21 mouse cellular contexts compared by ENCODE assay signal in genomic region chr17:86652751-86653150, GRCm38 (mm10).
A peak's percentile ranks its signal among the peaks of the same experiment; 100 is the strongest.
DNase-seq lines count a peak whose midpoint lies in the region; ATAC-seq lines count a peak whose summit lies in the region.
"Had no signal": no experiment of that assay in that cellular context is flagged by ENCODE, and none has a peak within 500 bp of the region (broad histone marks: within the 10 kb centered on the region; RNA-seq: fewer than 3 reads in every experiment).

No protein-coding gene starts in this region.

- WGBS in heart, embryonic 12.5 days = 78% methylated on average over 1 of the region's 1 CpGs
- WGBS in heart, embryonic 10.5 days = 74% methylated on average over 1 of the region's 1 CpGs
- WGBS in intestine, embryonic 15.5 days = 81% methylated on average over 1 of the region's 1 CpGs

- peak; percentile 49 to 63 for DNase-seq in cerebellum, postnatal 10 days
- DNase-seq in cerebellum, adult 11 months = no peak
- peak; percentile 82 for DNase-seq in heart, adult 11 months
- DNase-seq in heart, postnatal 14 days = peak; percentile 32 to 44
- no peak for DNase-seq in heart, embryonic 10.5 days (ENCODE audit: low spot score)
- DNase-seq: adrenal gland, postnatal 14 days; embryo, embryonic 11 days; gastrocnemius, adult 2 months; gastrocnemius, postnatal 25 days; kidney, adult 2 months had no signal

- H3K27ac ChIP-seq in heart, embryonic 12.5 days (ENCODE audit: poor library complexity, severe bottlenecking) = no peak overlapping the region
- H3K27ac ChIP-seq in heart, embryonic 10.5 days = no peak overlapping the region
- no peak overlapping the region for H3K27ac ChIP-seq in intestine, embryonic 15.5 days
- H3K27ac ChIP-seq: embryonic facial prominence, embryonic 15.5 days; forebrain, embryonic 10.5 days; gastrocnemius, adult 2 months; heart, embryonic 15.5 days; hindbrain, embryonic 10.5 days; hindbrain, embryonic 14.5 days; kidney, embryonic 15.5 days had no signal

- no peaks in the 10 kb centered on the region for H3K27me3 ChIP-seq in heart, embryonic 12.5 days (replicated peaks)
- no peaks in the 10 kb centered on the region for H3K27me3 ChIP-seq in heart, embryonic 10.5 days (ENCODE audit: insufficient read depth, poor library complexity, severe bottlenecking)
- no peaks in the 10 kb centered on the region for H3K27me3 ChIP-seq in intestine, embryonic 15.5 days (replicated peaks)
- H3K27me3 ChIP-seq: embryonic facial prominence, embryonic 15.5 days; heart, embryonic 15.5 days; kidney, embryonic 15.5 days had no signal

- H3K4me1 ChIP-seq in heart, embryonic 12.5 days (replicated peaks) = no peaks in the 10 kb centered on the region
- peaks cover 7% of the 10 kb centered on the region; the same call in 1 of the 2 replicates for H3K4me1 ChIP-seq in heart, embryonic 10.5 days
- H3K4me1 ChIP-seq in intestine, embryonic 15.5 days (replicated peaks) = no peaks in the 10 kb centered on the region
- H3K4me1 ChIP-seq: embryonic facial prominence, embryonic 15.5 days; forebrain, embryonic 10.5 days; hindbrain, embryonic 10.5 days; kidney, embryonic 15.5 days had no signal

- H3K36me3 ChIP-seq in heart, embryonic 12.5 days = peaks cover 3% of the 10 kb centered on the region; the same call in 1 of the 2 replicates
- H3K36me3 ChIP-seq in heart, embryonic 10.5 days = peaks cover 10% of the 10 kb centered on the region; the same call in 1 of the 2 replicates
- no peaks in the 10 kb centered on the region for H3K36me3 ChIP-seq in intestine, embryonic 15.5 days
- H3K36me3 ChIP-seq: forebrain, embryonic 10.5 days; hindbrain, embryonic 10.5 days; kidney, embryonic 15.5 days had no signal

- H3K9ac ChIP-seq in heart, embryonic 12.5 days = no peak overlapping the region
- H3K9ac ChIP-seq in intestine, embryonic 15.5 days = no peak overlapping the region
- H3K9ac ChIP-seq: embryonic facial prominence, embryonic 15.5 days; heart, embryonic 15.5 days; hindbrain, embryonic 14.5 days; kidney, embryonic 15.5 days had no signal

- H3K4me3 ChIP-seq in heart, embryonic 12.5 days = no peak overlapping the region
- no peak overlapping the region for H3K4me3 ChIP-seq in heart, embryonic 10.5 days
- H3K4me3 ChIP-seq in intestine, embryonic 15.5 days (replicated peaks) = no peak overlapping the region
- H3K4me3 ChIP-seq: embryonic facial prominence, embryonic 15.5 days; erythroblast, embryonic 14.5 days; forebrain, embryonic 10.5 days; gastrocnemius, adult 2 months; heart, embryonic 15.5 days; hindbrain, embryonic 10.5 days; kidney, embryonic 15.5 days had no signal

- no peak overlapping the region for H3K4me2 ChIP-seq in heart, embryonic 12.5 days
- no peak overlapping the region for H3K4me2 ChIP-seq in intestine, embryonic 15.5 days (replicated peaks)
- H3K4me2 ChIP-seq: embryonic facial prominence, embryonic 15.5 days; heart, embryonic 15.5 days; hindbrain, embryonic 14.5 days; kidney, embryonic 15.5 days had no signal

- H3K9me3 ChIP-seq in heart, embryonic 12.5 days (replicated peaks) = no peaks in the 10 kb centered on the region
- H3K9me3 ChIP-seq in heart, embryonic 10.5 days = no peaks in the 10 kb centered on the region
- no peaks in the 10 kb centered on the region for H3K9me3 ChIP-seq in intestine, embryonic 15.5 days
- H3K9me3 ChIP-seq: embryonic facial prominence, embryonic 15.5 days; forebrain, embryonic 10.5 days; heart, embryonic 15.5 days; hindbrain, embryonic 10.5 days; kidney, embryonic 15.5 days had no signal

- intact Hi-C loops in heart, postnatal 14 days (cut with DNase I) = no loop called here

- ATAC-seq in heart, embryonic 12.5 days (ENCODE audit: insufficient number of reproducible peaks, low FRiP score) = no peak
- no peak for ATAC-seq in intestine, embryonic 15.5 days
- ATAC-seq: forebrain, embryonic 14.5 days; intestine, embryonic 16.5 days had no signal

Comparison
In these comparisons a context has a peak if more than half of its experiments do, and no peak if none do; other contexts are left out.
1. DNase-seq: peak in cerebellum, postnatal 10 days (2 of 2), heart, adult 11 months (single experiment) and heart, postnatal 14 days (2 of 2); none in cerebellum, adult 11 months (single experiment) and heart, embryonic 10.5 days (single experiment).